Mouse (Mus musculus): ENCODE results near the gene Trak2. TPM values are rescaled to one million over a fixed set of nuclear protein-coding genes. Genes with fewer than 3 reads are reported as not detected.

Trak2 gene
- 11.0 and 12.5 TPM in 2 replicates for polyA plus RNA-seq (2015; fragmentation: Nextera tagmentation; extraction: Ambion mirVana)

- Histone ChIP-seq H3K9ac (peak within 1 kb of the TSS; percentile 69), H3K9me3 (replicated peaks) (no peaks in the 10 kb centered on the region), H3K36me3 (no peaks in the 10 kb centered on the region), H3K4me3 (replicated peaks) (peak within 1 kb of the TSS; percentile 71), H3K4me1 (peaks cover 21% of the 10 kb centered on the region), H3K27me3 (no peaks in the 10 kb centered on the region), H3K4me2 (replicated peaks) (peak within 1 kb of the TSS; percentile 70), H3K27ac (replicated peaks) (peak within 1 kb of the TSS; percentile 82)
- ATAC-seq (ENCODE audit: insufficient number of reproducible peaks, low FRiP score, low TSS enrichment, low read depth): peak; percentile 96
- WGBS: under 1% methylated on average over 69 of the region's 69 CpGs
These were observed at the start of gene Trak2, which contains the start of gene Stradb for GRCm38 (mm10) chr1:58973366-58974221. Trak2 (minus strand) TSS chr1:58973430. Stradb (plus strand) TSS chr1:58973522.

DNA sequence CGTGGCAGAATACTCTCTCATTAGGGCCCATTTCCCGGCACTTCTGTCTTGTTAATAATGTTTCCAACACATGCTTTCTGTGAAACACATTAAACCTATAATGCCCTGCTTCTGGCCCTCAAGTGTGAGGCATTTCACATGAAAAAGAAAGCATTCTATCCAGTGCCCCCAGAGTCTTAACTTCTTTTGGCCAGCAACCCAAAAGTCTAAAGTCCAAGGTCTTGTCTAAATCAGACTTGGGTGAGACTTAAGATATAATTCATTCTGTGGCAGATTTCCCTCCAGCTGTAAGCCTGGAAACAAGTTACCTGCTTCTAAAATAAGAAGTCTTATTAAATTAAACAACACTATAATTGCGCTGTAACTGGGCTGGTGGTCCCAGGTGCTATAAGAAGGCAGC lies 48.3 kb upstream of the Trak2 start:
- H3K9me3 ChIP-seq (replicated peaks): no peaks in the 10 kb centered on the region
- no peak overlapping the region for H3K27ac ChIP-seq (replicated peaks)
- H3K9ac ChIP-seq: no peak overlapping the region
- no peaks in the 10 kb centered on the region for H3K36me3 ChIP-seq
- H3K27me3 ChIP-seq: no peaks in the 10 kb centered on the region
- no peak overlapping the region for H3K4me3 ChIP-seq (replicated peaks)
- no peaks in the 10 kb centered on the region for H3K4me1 ChIP-seq
- no peak overlapping the region for H3K4me2 ChIP-seq (replicated peaks)
- WGBS: 71% methylated on average over 3 of the region's 3 CpGs
- ATAC-seq (ENCODE audit: insufficient number of reproducible peaks, low FRiP score, low TSS enrichment, low read depth): no peak

- H3K9me3 ChIP-seq (replicated peaks): no peaks in the 10 kb centered on the region
- H3K9ac ChIP-seq: no peak overlapping the region
- no peak overlapping the region for H3K4me2 ChIP-seq (replicated peaks)
- 42% methylated on average over 4 of the region's 4 CpGs for WGBS
- no peaks in the 10 kb centered on the region for H3K27me3 ChIP-seq
- no peaks in the 10 kb centered on the region for H3K36me3 ChIP-seq
- ATAC-seq (ENCODE audit: insufficient number of reproducible peaks, low FRiP score, low TSS enrichment, low read depth): no peak
- H3K27ac ChIP-seq (replicated peaks): no peak overlapping the region
- no peaks in the 10 kb centered on the region for H3K4me1 ChIP-seq
- no peak overlapping the region for H3K4me3 ChIP-seq (replicated peaks)
These were observed 36.0 kb upstream of the Trak2 start for GRCm38 (mm10) chr1:59009250-59009649.

- H3K4me3 ChIP-seq (replicated peaks): no peak overlapping the region
- ATAC-seq (ENCODE audit: insufficient number of reproducible peaks, low FRiP score, low TSS enrichment, low read depth): no peak
- no peak overlapping the region for H3K4me2 ChIP-seq (replicated peaks)
- peaks cover 32% of the 10 kb centered on the region for H3K36me3 ChIP-seq
- no peaks in the 10 kb centered on the region for H3K9me3 ChIP-seq (replicated peaks)
- no peaks in the 10 kb centered on the region for H3K4me1 ChIP-seq
- H3K27me3 ChIP-seq: no peaks in the 10 kb centered on the region
- no peak overlapping the region for H3K9ac ChIP-seq
- no peak overlapping the region for H3K27ac ChIP-seq (replicated peaks)
- WGBS: 88% methylated on average over 5 of the region's 5 CpGs
These were observed 22.1 kb upstream of the Trak2 start for GRCm38 (mm10) chr1:58995313-58995712.

GRCm38 (mm10) chr1:58993723-58994122 lies 20.5 kb upstream of the Trak2 start:
- no peak for ATAC-seq (ENCODE audit: insufficient number of reproducible peaks, low FRiP score, low TSS enrichment, low read depth)
- Histone ChIP-seq H3K9me3 (replicated peaks) (no peaks in the 10 kb centered on the region), H3K36me3 (peaks cover 36% of the 10 kb centered on the region), H3K4me1 (no peaks in the 10 kb centered on the region), H3K27me3 (no peaks in the 10 kb centered on the region), H3K27ac (replicated peaks) (no peak overlapping the region), H3K4me3 (replicated peaks) (no peak overlapping the region), H3K4me2 (replicated peaks) (no peak overlapping the region), H3K9ac (no peak overlapping the region)
- 13% methylated on average over 1 of the region's 1 CpGs for WGBS

DNA sequence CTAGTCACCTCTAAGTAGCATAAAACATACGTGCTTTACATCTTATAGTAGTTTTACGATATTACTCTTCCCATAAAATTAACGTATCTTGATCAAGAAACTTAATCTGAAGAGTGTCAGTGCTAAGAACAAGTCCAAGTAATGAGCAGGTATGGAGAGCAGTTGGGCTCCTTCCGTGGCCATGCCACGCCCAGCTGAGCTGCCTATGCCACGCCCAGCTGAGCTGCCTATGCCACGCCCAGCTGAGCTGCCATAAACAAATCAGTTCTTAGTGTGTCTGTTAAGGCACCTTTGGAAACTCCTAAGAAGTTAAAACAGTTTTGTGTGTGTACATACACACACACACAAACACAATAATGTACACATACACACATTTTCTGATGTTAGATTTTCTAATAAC lies 19.9 kb upstream of the Trak2 start:
- no peaks in the 10 kb centered on the region for H3K27me3 ChIP-seq
- H3K9ac ChIP-seq: no peak overlapping the region
- H3K36me3 ChIP-seq: peaks cover 39% of the 10 kb centered on the region
- no peaks in the 10 kb centered on the region for H3K9me3 ChIP-seq (replicated peaks)
- no peak overlapping the region for H3K4me3 ChIP-seq (replicated peaks)
- H3K4me2 ChIP-seq (replicated peaks): no peak overlapping the region
- no peaks in the 10 kb centered on the region for H3K4me1 ChIP-seq
- ATAC-seq (ENCODE audit: insufficient number of reproducible peaks, low FRiP score, low TSS enrichment, low read depth): no peak
- 84% methylated on average over 7 of the region's 7 CpGs for WGBS
- no peak overlapping the region for H3K27ac ChIP-seq (replicated peaks)

DNA sequence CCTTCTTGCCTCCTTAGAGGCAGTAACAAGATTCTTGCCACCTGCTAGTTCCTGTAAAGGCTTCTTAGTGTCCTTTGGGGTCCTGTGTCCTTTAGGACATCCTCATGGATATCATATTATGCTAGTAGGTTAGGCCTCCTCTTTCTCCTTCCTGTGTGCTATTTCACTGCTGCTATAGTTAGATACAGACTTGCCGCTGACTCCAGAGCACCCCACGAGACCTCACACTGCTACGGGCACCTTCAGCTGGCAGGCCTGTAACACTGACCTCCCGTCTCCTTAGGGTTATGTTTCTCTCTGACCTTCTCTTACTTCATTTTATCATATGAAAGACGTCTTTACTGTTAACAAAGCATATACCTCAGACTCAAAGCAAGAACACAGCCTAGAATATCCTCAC lies 11.4 kb upstream of the Trak2 start:
- no peaks in the 10 kb centered on the region for H3K4me1 ChIP-seq
- no peak overlapping the region for H3K4me2 ChIP-seq (replicated peaks)
- 73% methylated on average over 5 of the region's 5 CpGs for WGBS
- H3K36me3 ChIP-seq: peaks cover 45% of the 10 kb centered on the region
- H3K27ac ChIP-seq (replicated peaks): no peak overlapping the region
- H3K4me3 ChIP-seq (replicated peaks): no peak overlapping the region
- H3K9ac ChIP-seq: no peak overlapping the region
- H3K9me3 ChIP-seq (replicated peaks): no peaks in the 10 kb centered on the region
- ATAC-seq (ENCODE audit: insufficient number of reproducible peaks, low FRiP score, low TSS enrichment, low read depth): no peak
- H3K27me3 ChIP-seq: no peaks in the 10 kb centered on the region

- no peak overlapping the region for H3K4me3 ChIP-seq (replicated peaks)
- WGBS: 90% methylated on average over 3 of the region's 3 CpGs
- no peak overlapping the region for H3K4me2 ChIP-seq (replicated peaks)
- H3K9me3 ChIP-seq (replicated peaks): no peaks in the 10 kb centered on the region
- ATAC-seq (ENCODE audit: insufficient number of reproducible peaks, low FRiP score, low TSS enrichment, low read depth): no peak
- H3K36me3 ChIP-seq: peaks cover 41% of the 10 kb centered on the region
- no peak overlapping the region for H3K9ac ChIP-seq
- no peaks in the 10 kb centered on the region for H3K27me3 ChIP-seq
- no peaks in the 10 kb centered on the region for H3K4me1 ChIP-seq
- no peak overlapping the region for H3K27ac ChIP-seq (replicated peaks)
These were observed 9.0 kb upstream of the Trak2 start for GRCm38 (mm10) chr1:58982276-58982675.

GRCm38 (mm10) chr1:58972851-58973365 lies 322 bp downstream of the Trak2 start:
- Histone ChIP-seq H3K27me3 (no peaks in the 10 kb centered on the region), H3K9ac (peak overlapping the region; percentile 69), H3K4me2 (replicated peaks) (peak overlapping the region; percentile 70), H3K36me3 (no peaks in the 10 kb centered on the region), H3K9me3 (replicated peaks) (no peaks in the 10 kb centered on the region), H3K4me3 (replicated peaks) (peak overlapping the region; percentile 71), H3K4me1 (peaks cover 21% of the 10 kb centered on the region), H3K27ac (replicated peaks) (peak overlapping the region; percentile 82)
- no peak for ATAC-seq (ENCODE audit: insufficient number of reproducible peaks, low FRiP score, low TSS enrichment, low read depth)
- WGBS: under 1% methylated on average over 28 of the region's 28 CpGs

- Histone ChIP-seq H3K36me3 (no peaks in the 10 kb centered on the region), H3K4me1 (peaks cover 21% of the 10 kb centered on the region), H3K27ac (replicated peaks) (no peak overlapping the region), H3K4me3 (replicated peaks) (no peak overlapping the region), H3K4me2 (replicated peaks) (no peak overlapping the region), H3K9me3 (replicated peaks) (no peaks in the 10 kb centered on the region), H3K27me3 (no peaks in the 10 kb centered on the region), H3K9ac (no peak overlapping the region)
- ATAC-seq (ENCODE audit: insufficient number of reproducible peaks, low FRiP score, low TSS enrichment, low read depth): no peak
- 85% methylated on average over 6 of the region's 6 CpGs for WGBS
These were observed 2.1 kb downstream of the Trak2 start for GRCm38 (mm10) chr1:58971097-58971496.

- Histone ChIP-seq H3K27ac (replicated peaks) (no peak overlapping the region), H3K27me3 (no peaks in the 10 kb centered on the region), H3K9ac (no peak overlapping the region), H3K4me2 (replicated peaks) (no peak overlapping the region), H3K36me3 (no peaks in the 10 kb centered on the region), H3K9me3 (replicated peaks) (no peaks in the 10 kb centered on the region), H3K4me3 (replicated peaks) (no peak overlapping the region), H3K4me1 (peaks cover 21% of the 10 kb centered on the region)
- WGBS: 44% methylated on average over 5 of the region's 5 CpGs
- no peak for ATAC-seq (ENCODE audit: insufficient number of reproducible peaks, low FRiP score, low TSS enrichment, low read depth)
These were observed 3.2 kb downstream of the Trak2 start for GRCm38 (mm10) chr1:58970054-58970453.
